27 mouse cellular contexts compared by ENCODE assay signal in the genomic region with DNA sequence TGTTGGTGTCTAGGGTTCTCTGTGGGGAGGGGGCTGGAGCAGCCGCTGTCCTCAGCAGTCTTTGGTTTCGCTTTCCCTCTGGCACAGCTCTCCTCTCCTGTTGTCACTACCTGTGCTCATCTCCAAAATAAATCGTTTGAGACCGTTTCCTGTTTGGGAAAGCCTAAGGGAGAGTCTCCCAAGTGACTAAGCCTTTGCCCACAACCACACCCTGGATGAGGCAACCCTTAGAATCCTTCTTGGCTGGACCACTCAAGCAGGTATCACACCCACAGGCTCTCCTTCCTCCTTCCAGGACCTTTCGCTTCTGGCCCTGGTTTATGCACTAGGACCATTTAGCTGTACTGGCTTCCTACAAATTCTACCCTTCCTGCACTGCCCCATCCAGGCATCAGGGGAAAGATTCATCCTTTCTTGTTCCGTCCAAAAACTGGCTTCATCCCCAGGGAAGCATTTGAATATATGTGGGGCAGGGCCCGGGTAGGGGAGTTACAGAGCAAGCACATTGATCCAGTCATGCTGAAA. TPM values are rescaled to one million over a fixed set of nuclear protein-coding genes. Genes with fewer than 3 reads are reported as not detected.
"Had no signal": no experiment of that assay in that cellular context is flagged by ENCODE, and none has a peak within 500 bp of the region (broad histone marks: within the 10 kb centered on the region; RNA-seq: fewer than 3 reads in every experiment).

No protein-coding gene starts in this region.

- H3K27me3 ChIP-seq: kidney, embryonic 15.5 days; limb, embryonic 12.5 days; limb, embryonic 15.5 days; liver, embryonic 15.5 days; lung, embryonic 15.5 days; midbrain, embryonic 13.5 days; neural tube, embryonic 12.5 days; neural tube, embryonic 15.5 days; stomach, embryonic 15.5 days had no signal

- H3K4me1 ChIP-seq: kidney, embryonic 15.5 days; limb, embryonic 12.5 days; limb, embryonic 15.5 days; liver, embryonic 12.5 days; liver, embryonic 15.5 days; lung, embryonic 15.5 days; midbrain, embryonic 13.5 days; neural tube, embryonic 12.5 days; neural tube, embryonic 15.5 days; stomach, embryonic 15.5 days had no signal

- DNase-seq: kidney, adult 2 months; kidney, postnatal 10 days; kidney, postnatal 36 days; left cerebral cortex, postnatal 4 days; lung, postnatal 14 days; right cerebral cortex, adult 18-20 months; right cerebral cortex, postnatal 25 days; spleen, adult 18-20 months; thymus, postnatal 36 days had no signal

- H3K9ac ChIP-seq: kidney, embryonic 15.5 days; limb, embryonic 12.5 days; limb, embryonic 15.5 days; liver, embryonic 12.5 days; liver, embryonic 15.5 days; lung, embryonic 15.5 days; midbrain, embryonic 13.5 days; neural tube, embryonic 12.5 days; neural tube, embryonic 15.5 days; stomach, embryonic 15.5 days had no signal

- H3K27ac ChIP-seq: kidney, embryonic 15.5 days; limb, embryonic 12.5 days; limb, embryonic 15.5 days; liver, embryonic 12.5 days; liver, embryonic 15.5 days; lung, embryonic 15.5 days; macrophage; midbrain, embryonic 13.5 days; neural tube, embryonic 12.5 days; neural tube, embryonic 15.5 days; stomach, embryonic 15.5 days had no signal

- H3K36me3 ChIP-seq: kidney, embryonic 15.5 days; limb, embryonic 12.5 days; limb, embryonic 15.5 days; liver, embryonic 12.5 days; liver, embryonic 15.5 days; lung, embryonic 15.5 days; midbrain, embryonic 13.5 days; neural tube, embryonic 12.5 days; neural tube, embryonic 15.5 days; stomach, embryonic 15.5 days had no signal

- H3K9me3 ChIP-seq: kidney, embryonic 15.5 days; limb, embryonic 12.5 days; limb, embryonic 15.5 days; liver, embryonic 12.5 days; liver, embryonic 15.5 days; lung, embryonic 15.5 days; midbrain, embryonic 13.5 days; neural tube, embryonic 12.5 days; neural tube, embryonic 15.5 days; stomach, embryonic 15.5 days had no signal

- ATAC-seq: intestine, postnatal 0 days; liver, embryonic 12.5 days; midbrain, embryonic 13.5 days had no signal

- H3K4me3 ChIP-seq: kidney, embryonic 15.5 days; limb, embryonic 12.5 days; limb, embryonic 15.5 days; liver, embryonic 12.5 days; liver, embryonic 15.5 days; lung, embryonic 15.5 days; midbrain, embryonic 13.5 days; neural tube, embryonic 12.5 days; neural tube, embryonic 15.5 days; stomach, embryonic 15.5 days had no signal

- H3K4me2 ChIP-seq: kidney, embryonic 15.5 days; limb, embryonic 12.5 days; limb, embryonic 15.5 days; liver, embryonic 12.5 days; liver, embryonic 15.5 days; lung, embryonic 15.5 days; midbrain, embryonic 13.5 days; neural tube, embryonic 12.5 days; neural tube, embryonic 15.5 days; stomach, embryonic 15.5 days had no signal

RNA-seq across cellular contexts. Expression of a gene that starts 6.9 kb away (rescaled TPM):
- total RNA-seq: megakaryocyte, adult 5-6 weeks had no signal
- polyA plus RNA-seq: limb, embryonic 15.5 days; macrophage had no signal

RNA-seq across cellular contexts. Expression of a gene that starts 8.0 kb away (rescaled TPM):
- total RNA-seq: layer of hippocampus, postnatal 14 days; left cerebral cortex, adult 8-10 months; left cerebral cortex, postnatal 14 days; left cerebral cortex, postnatal 4 days; megakaryocyte, adult 5-6 weeks; midbrain, postnatal 0 days had no signal
- polyA plus RNA-seq: intestine, postnatal 0 days; kidney, adult 2 months; kidney, embryonic 15.5 days; limb, embryonic 12.5 days; liver, embryonic 12.5 days; liver, embryonic 15.5 days; macrophage; midbrain, embryonic 13.5 days; midbrain, postnatal 0 days; neural tube, embryonic 12.5 days; stomach, embryonic 15.5 days; urinary bladder, adult 2 months had no signal
